Mouse (Mus musculus) lung, embryonic 14.5 days (tissue): Measurements from ENCODE around the gene Acoxl. TPM values are rescaled to one million over a fixed set of nuclear protein-coding genes. Genes with fewer than 3 reads are reported as not detected.

Experiments used
- ATAC-seq: fragments of 200-750 bp; cut with Nextera tagmentation; 2 replicates; pipeline ENCODE4 v1.8.0; 2017; ENCODE audit warnings: mild to moderate bottlenecking, moderate TSS enrichment, moderate library complexity; ENCODE audit not compliant: insufficient read depth
- DNase-seq: peaks from one replicate; pipeline ENCODE4 v3.0.0-alpha.2; 2015
- H3K27ac ChIP-seq: fragments of 300-500 bp; sonication (generic); 2 replicates; pipeline ENCODE4 v1.5.1; 2014; ENCODE audit warnings: low read depth, mild to moderate bottlenecking, moderate library complexity
- H3K27me3 ChIP-seq: fragments of 300-500 bp; sonication (generic); 2 replicates; pipeline ENCODE4 v1.6.1; 2014; ENCODE audit warnings: low read length, control low read depth; ENCODE audit not compliant: insufficient read depth
- H3K36me3 ChIP-seq: fragments of 300-500 bp; sonication (generic); 2 replicates; pipeline ENCODE4 v1.6.1; 2014; ENCODE audit warnings: control low read depth; ENCODE audit not compliant: insufficient read depth
- H3K4me1 ChIP-seq: fragments of 300-500 bp; sonication (generic); 2 replicates; pipeline ENCODE4 v1.6.1; 2014; ENCODE audit warnings: antibody characterized with exemption, control low read depth; ENCODE audit not compliant: insufficient read depth
- H3K4me2 ChIP-seq: fragments of 300-500 bp; sonication (generic); 2 replicates; pipeline ENCODE4 v1.6.1; 2014; ENCODE audit warnings: mild to moderate bottlenecking
- H3K4me3 ChIP-seq: fragments of 300-500 bp; sonication (generic); 2 replicates; pipeline ENCODE4 v1.5.1; 2014; ENCODE audit warnings: low read depth, low read length
- H3K9ac ChIP-seq: fragments of 300-500 bp; sonication (generic); 2 replicates; pipeline ENCODE4 v1.6.1; 2014
- H3K9me3 ChIP-seq: fragments of 300-500 bp; sonication (generic); 2 replicates; pipeline ENCODE4 v1.6.1; 2016; ENCODE audit warnings: low read depth, low read length, control low read depth
- CTCF ChIP-seq: IDR thresholded peaks from 2 replicates; pipeline ENCODE4 v1.5.1; 2016; ENCODE audit warnings: antibody characterized with exemption, low read depth
- WGBS: fragments of 180-500 bp; shearing (Covaris S2); extraction: QIAGEN DNeasy Blood & Tissue Kit; methylation state at CpG from one replicate; pipeline ENCODE4 v1.1.7; 2014; 5-methylcytosine and 5-hydroxymethylcytosine counted together
- polyA plus RNA-seq: library from polyadenylated mRNA; unstranded; fragments of >200 nt; fragmentation: Nextera tagmentation; extraction: Ambion mirVana; gene quantifications from 2 replicates; pipeline ENCODE4 v1.2.1, GENCODE M21; 2014

The Acoxl gene
- polyA plus RNA-seq, 1 experiment from 2014 or later = 0.30 TPM

GRCm38 (mm10) chr2:128029968-128030367, 191.3 kb downstream of the Acoxl start:
- Histone ChIP-seq H3K27me3 (no peaks in the 10 kb centered on the region), H3K4me3 (no peak overlapping the region), H3K4me2 (no peak overlapping the region), H3K4me1 (no peaks in the 10 kb centered on the region), H3K9ac (no peak overlapping the region), H3K27ac (no peak overlapping the region), H3K9me3 (no peaks in the 10 kb centered on the region), H3K36me3 (no peaks in the 10 kb centered on the region)
- WGBS = 73% methylated on average over 2 of the region's 2 CpGs
- ATAC-seq = no peak
- no peak for DNase-seq
- TF ChIP-seq CTCF = no peak

DNA sequence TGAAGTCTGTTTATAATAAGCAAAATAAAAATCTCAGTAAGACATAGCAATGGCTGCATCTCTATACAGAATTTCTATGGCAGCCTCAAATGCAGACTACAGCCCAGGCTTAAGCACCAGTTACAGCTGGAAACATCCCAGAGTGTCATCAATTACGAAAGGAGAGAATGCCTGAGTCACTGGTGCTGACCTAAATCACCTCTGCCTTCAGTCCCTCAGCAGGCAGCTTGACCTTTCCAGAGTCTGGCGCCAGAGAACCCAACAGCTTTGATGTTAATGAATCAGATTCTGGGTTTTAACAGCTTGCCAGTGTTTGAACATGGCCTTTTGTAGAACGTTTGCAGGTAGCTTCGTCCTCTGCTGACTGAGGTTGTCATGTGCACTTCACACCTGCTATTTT, 193.4 kb downstream of the Acoxl start:
- no peak for DNase-seq
- Histone ChIP-seq H3K4me2 (no peak overlapping the region), H3K9ac (no peak overlapping the region), H3K36me3 (no peaks in the 10 kb centered on the region), H3K27me3 (no peaks in the 10 kb centered on the region), H3K27ac (no peak overlapping the region), H3K4me3 (no peak overlapping the region), H3K9me3 (no peaks in the 10 kb centered on the region), H3K4me1 (no peaks in the 10 kb centered on the region)
- TF ChIP-seq CTCF = no peak
- no peak for ATAC-seq
- WGBS = 17% methylated on average over 4 of the region's 4 CpGs

DNA sequence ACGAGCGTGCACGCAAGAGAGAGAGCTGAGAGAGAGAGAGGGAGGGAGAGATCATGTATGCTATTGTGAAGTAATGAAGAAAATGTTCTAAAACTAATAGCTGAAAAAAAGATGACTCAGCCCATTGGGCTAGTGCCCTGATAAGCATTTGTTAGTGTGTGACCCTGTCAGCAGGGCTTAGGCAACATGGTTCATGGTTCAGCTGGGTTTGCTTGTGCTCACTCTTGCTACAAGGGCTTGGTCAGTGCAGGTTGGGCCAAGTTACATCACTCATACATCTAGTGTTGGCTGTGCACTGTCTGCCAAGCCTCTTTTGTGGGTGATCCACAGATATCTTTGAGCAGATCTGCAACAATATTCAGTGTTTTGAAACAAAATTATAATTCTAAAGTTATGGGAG, 194.8 kb downstream of the Acoxl start:
- Histone ChIP-seq H3K36me3 (no peaks in the 10 kb centered on the region), H3K4me3 (no peak overlapping the region), H3K4me2 (no peak overlapping the region), H3K27ac (no peak overlapping the region), H3K9ac (no peak overlapping the region), H3K9me3 (no peaks in the 10 kb centered on the region), H3K4me1 (no peaks in the 10 kb centered on the region), H3K27me3 (no peaks in the 10 kb centered on the region)
- DNase-seq (no peak), ATAC-seq (no peak)
- 74% methylated on average over 3 of the region's 3 CpGs for WGBS
- no peak for TF ChIP-seq CTCF

DNA sequence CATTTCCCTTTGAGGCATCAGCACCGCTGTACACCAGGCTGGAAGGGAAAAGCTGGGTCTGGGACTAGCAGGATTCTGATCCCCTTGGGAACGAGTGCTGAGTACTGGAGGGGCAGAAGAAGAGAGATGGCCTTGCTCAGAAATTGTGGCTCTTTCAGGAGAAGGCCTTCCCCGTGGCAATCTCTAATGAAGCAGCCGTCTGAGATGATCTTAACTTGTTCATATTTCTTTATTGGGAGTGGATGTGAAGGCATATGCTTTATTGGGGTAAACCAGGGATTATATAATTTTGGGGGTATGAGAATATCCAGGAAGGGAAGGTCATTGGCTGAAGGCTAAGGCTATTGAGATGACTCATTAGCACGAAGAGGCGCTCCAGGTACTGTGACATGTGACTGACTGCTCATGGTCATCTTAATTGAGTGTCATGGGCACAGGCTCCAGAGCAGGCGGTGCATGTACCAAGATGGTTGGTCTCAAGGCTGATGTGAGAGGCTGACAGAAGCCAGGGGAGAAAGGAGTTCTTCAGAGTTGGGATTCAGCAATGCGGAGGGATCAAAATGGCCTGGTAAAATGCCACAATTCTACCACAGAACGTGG, 195.5 kb downstream of the Acoxl start:
- Histone ChIP-seq H3K36me3 (no peaks in the 10 kb centered on the region), H3K4me3 (no peak overlapping the region), H3K4me1 (no peaks in the 10 kb centered on the region), H3K27me3 (no peaks in the 10 kb centered on the region), H3K27ac (no peak overlapping the region), H3K9me3 (no peaks in the 10 kb centered on the region), H3K9ac (no peak overlapping the region), H3K4me2 (no peak overlapping the region)
- no peak for DNase-seq
- ATAC-seq = no peak
- WGBS = 89% methylated on average over 9 of the region's 9 CpGs
- no peak for TF ChIP-seq CTCF

- DNase-seq (no peak), ATAC-seq (no peak)
- Histone ChIP-seq H3K4me2 (no peak overlapping the region), H3K27me3 (no peaks in the 10 kb centered on the region), H3K27ac (no peak overlapping the region), H3K4me1 (no peaks in the 10 kb centered on the region), H3K36me3 (no peaks in the 10 kb centered on the region), H3K4me3 (no peak overlapping the region), H3K9me3 (no peaks in the 10 kb centered on the region), H3K9ac (no peak overlapping the region)
- 72% methylated on average over 5 of the region's 5 CpGs for WGBS
- no peak for TF ChIP-seq CTCF
These were observed 199.7 kb downstream of the Acoxl start for GRCm38 (mm10) chr2:128038259-128038890.

GRCm38 (mm10) chr2:128041066-128041750, 202.5 kb downstream of the Acoxl start:
- no peaks in the 10 kb centered on the region for H3K9me3 ChIP-seq
- ATAC-seq (no peak), DNase-seq (peak; percentile 15)
- no peak overlapping the region for H3K4me3 ChIP-seq
- 56% methylated on average over 12 of the region's 12 CpGs for WGBS
- no peaks in the 10 kb centered on the region for H3K27me3 ChIP-seq
- H3K9ac ChIP-seq = no peak overlapping the region
- no peak for TF ChIP-seq CTCF
- H3K4me1 ChIP-seq = no peaks in the 10 kb centered on the region
- H3K36me3 ChIP-seq = no peaks in the 10 kb centered on the region
- no peak overlapping the region for H3K27ac ChIP-seq
- no peak overlapping the region for H3K4me2 ChIP-seq

DNA sequence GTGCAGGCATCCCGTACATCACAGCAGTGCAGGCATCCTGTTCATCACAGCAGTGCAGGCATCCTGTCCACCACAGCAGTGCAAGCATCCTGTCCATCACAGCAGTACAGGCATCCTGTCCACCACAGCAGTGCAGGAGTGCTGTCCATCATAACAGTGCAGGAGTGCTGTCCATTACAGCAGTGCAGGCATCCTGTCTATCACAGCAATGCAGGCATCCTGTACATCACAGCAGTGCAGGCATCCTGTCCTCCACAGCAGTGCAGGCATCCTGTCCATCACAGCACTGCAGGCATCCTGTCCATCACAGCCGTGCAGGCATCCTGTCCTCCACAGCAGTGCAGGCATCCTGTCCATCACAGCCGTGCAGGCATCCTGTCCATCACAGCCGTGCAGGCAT, 207.8 kb downstream of the Acoxl start:
- ATAC-seq (no peak), DNase-seq (no peak)
- Histone ChIP-seq H3K27ac (no peak overlapping the region), H3K4me3 (no peak overlapping the region), H3K27me3 (no peaks in the 10 kb centered on the region), H3K9ac (no peak overlapping the region), H3K9me3 (no peaks in the 10 kb centered on the region), H3K4me2 (no peak overlapping the region), H3K4me1 (no peaks in the 10 kb centered on the region), H3K36me3 (no peaks in the 10 kb centered on the region)
- WGBS = 53% methylated on average over 4 of the region's 4 CpGs
- no peak for TF ChIP-seq CTCF
